Mouse (Mus musculus) lung, postnatal 0 days (tissue): ENCODE data around the gene Cpne4.

Experiments
- CTCF ChIP-seq: IDR thresholded peaks from 2 replicates; pipeline ENCODE4 v1.5.1; 2016; ENCODE audit warnings: antibody characterized with exemption, mild to moderate bottlenecking
- EP300 ChIP-seq: IDR thresholded peaks from 2 replicates; pipeline ENCODE4 v1.6.1; 2016; ENCODE audit warnings: antibody characterized with exemption, mild to moderate bottlenecking, control low read depth

DNA sequence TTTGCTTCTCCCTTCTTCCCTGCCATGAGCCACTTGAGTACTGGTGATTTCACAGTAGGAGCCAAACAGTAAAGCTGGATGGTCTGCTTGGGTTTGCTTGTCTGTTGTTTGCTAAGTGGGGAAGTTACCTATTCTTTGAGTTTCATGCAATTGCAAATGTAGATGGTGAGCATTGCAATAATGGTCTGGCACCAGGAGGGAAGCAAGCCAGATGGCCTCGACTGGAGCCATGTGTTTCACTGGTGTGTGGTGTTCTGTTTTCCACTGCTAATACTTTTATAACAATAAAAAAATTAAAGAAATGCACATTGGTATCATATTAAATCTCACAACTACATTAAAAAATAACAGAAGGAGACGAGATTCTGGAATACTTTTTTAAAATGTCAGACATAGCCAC is 502.6 kb downstream of the Cpne4 start:
- TF ChIP-seq CTCF (no peak), EP300 (no peak)
